Comparison of ENCODE assay signal across 7 mouse cellular contexts in genomic region chr2:180710276-180711155, GRCm38 (mm10). TPM values are rescaled to one million over a fixed set of nuclear protein-coding genes. Genes with fewer than 3 reads are reported as not detected.
DNase-seq lines count a peak whose midpoint lies in the region; ATAC-seq and TF ChIP-seq lines count a peak whose summit lies in the region.

No protein-coding gene starts in this region.

- H3K4me3 ChIP-seq in lung, embryonic 16.5 days (ENCODE audit: low read length) = peak overlapping the region; percentile 98
- H3K4me3 ChIP-seq in bone marrow macrophage, adult 2 months (ENCODE audit: insufficient read depth, low read length) = peak overlapping the region; percentile 76
- H3K4me3 ChIP-seq in hindbrain, embryonic 11.5 days (ENCODE audit: low read depth, low read length) = peak overlapping the region; percentile 98
- H3K4me3 ChIP-seq in midbrain, embryonic 10.5 days = peak overlapping the region; percentile 78

- TF ChIP-seq CTCF in bone marrow macrophage, adult 2 months (IDR thresholded peaks at IDR 0.05; ENCODE audit: low read depth, low read length) = no peak

- peak overlapping the region; percentile 100 for H3K9ac ChIP-seq in lung, embryonic 16.5 days (ENCODE audit: low read length)
- peak overlapping the region; percentile 97 for H3K9ac ChIP-seq in hindbrain, embryonic 11.5 days (ENCODE audit: low read depth, low read length)

- ATAC-seq in lung, embryonic 16.5 days (ENCODE audit: low read depth) = no peak; the same call in 1 of the 2 replicates
- peak; percentile 86 for ATAC-seq in hindbrain, embryonic 11.5 days (ENCODE audit: low FRiP score)

- WGBS in lung, embryonic 16.5 days = 2% methylated on average over 47 of the region's 64 CpGs
- WGBS in hindbrain, embryonic 11.5 days = 3% methylated on average over 50 of the region's 64 CpGs
- WGBS in midbrain, embryonic 10.5 days = 2% methylated on average over 64 of the region's 64 CpGs

- no peak for DNase-seq in lung, adult 18-20 months
- no peak for DNase-seq in hindbrain, embryonic 11.5 days (ENCODE audit: low spot score)
- no peak for DNase-seq in midbrain, embryonic 10.5 days (ENCODE audit: low spot score)
- no peak for DNase-seq in gastrocnemius, postnatal 25 days
- DNase-seq in cerebellum, adult 9-10 months = no peak

- TF ChIP-seq POLR2A in bone marrow macrophage, adult 2 months (IDR thresholded peaks at IDR 0.05; ENCODE audit: borderline replicate concordance, low read depth, low read length) = no peak

- peaks cover 20% of the 10 kb centered on the region for H3K4me1 ChIP-seq in lung, embryonic 16.5 days (replicated peaks; ENCODE audit: control insufficient read depth, insufficient read depth, low read length)
- H3K4me1 ChIP-seq in bone marrow macrophage, adult 2 months (ENCODE audit: control insufficient read depth, insufficient read depth, low read length) = peaks cover 17% of the 10 kb centered on the region
- H3K4me1 ChIP-seq in hindbrain, embryonic 11.5 days (replicated peaks; ENCODE audit: control insufficient read depth, insufficient read depth, low read length) = peaks cover 10% of the 10 kb centered on the region
- H3K4me1 ChIP-seq in midbrain, embryonic 10.5 days = peaks cover 30% of the 10 kb centered on the region

- H3K4me2 ChIP-seq in lung, embryonic 16.5 days (ENCODE audit: low read depth, low read length) = peak overlapping the region; percentile 88
- peak overlapping the region; percentile 76 for H3K4me2 ChIP-seq in hindbrain, embryonic 11.5 days (replicated peaks; ENCODE audit: low read depth, low read length)

- H3K9me3 ChIP-seq in lung, embryonic 16.5 days (ENCODE audit: control insufficient read depth, low read length) = no peaks in the 10 kb centered on the region
- H3K9me3 ChIP-seq in hindbrain, embryonic 11.5 days (ENCODE audit: control insufficient read depth, low read length) = no peaks in the 10 kb centered on the region
- no peaks in the 10 kb centered on the region for H3K9me3 ChIP-seq in midbrain, embryonic 10.5 days (replicated peaks)

- no peaks in the 10 kb centered on the region for H3K27me3 ChIP-seq in lung, embryonic 16.5 days (ENCODE audit: control insufficient read depth, insufficient read depth, low read depth, low read length)
- no peaks in the 10 kb centered on the region for H3K27me3 ChIP-seq in hindbrain, embryonic 11.5 days (ENCODE audit: control insufficient read depth, insufficient read depth, low read length)
- H3K27me3 ChIP-seq in midbrain, embryonic 10.5 days (ENCODE audit: low read depth, poor library complexity, severe bottlenecking) = no peaks in the 10 kb centered on the region

- peak overlapping the region; percentile 87 for H3K27ac ChIP-seq in lung, embryonic 16.5 days (ENCODE audit: low read length)
- peak overlapping the region; percentile 73 for H3K27ac ChIP-seq in bone marrow macrophage, adult 2 months (ENCODE audit: insufficient read depth, low read depth, low read length)
- peak overlapping the region; percentile 79 for H3K27ac ChIP-seq in hindbrain, embryonic 11.5 days (ENCODE audit: low read depth, low read length)
- H3K27ac ChIP-seq in midbrain, embryonic 10.5 days (replicated peaks) = peak overlapping the region; percentile 98

- H3K36me3 ChIP-seq in lung, embryonic 16.5 days (ENCODE audit: control insufficient read depth, insufficient read depth, low read length) = peaks cover 14% of the 10 kb centered on the region
- H3K36me3 ChIP-seq in hindbrain, embryonic 11.5 days (ENCODE audit: control insufficient read depth, insufficient read depth, low read length) = 0 out of 2 replicates have a peak, but pooled peaks cover 2% of the 10 kb centered on the region
- H3K36me3 ChIP-seq in midbrain, embryonic 10.5 days = peaks cover 49% of the 10 kb centered on the region

RNA-seq across cellular contexts. Expression of gene Gid8, which starts 0.6 kb away (rescaled TPM):
- 49.4 and 50.9 TPM in 2 replicates for polyA plus RNA-seq in lung, embryonic 16.5 days (2015; fragmentation: Nextera tagmentation; extraction: Ambion mirVana)
- polyA plus RNA-seq in bone marrow macrophage, adult 2 months (2012; ENCODE audit: insufficient read depth, insufficient read length, missing spikeins) = 52.9 and 53.5 TPM in 2 replicates
- polyA plus RNA-seq in hindbrain, embryonic 11.5 days (2014; fragmentation: Nextera tagmentation; extraction: Ambion mirVana) = 59.6 and 70.0 TPM in 2 replicates
- 50.2 TPM in 2 replicates for polyA plus RNA-seq in midbrain, embryonic 10.5 days (2016; fragmentation: Nextera tagmentation; extraction: Ambion mirVana)
- total RNA-seq in gastrocnemius, postnatal 25 days (2021) = 10 to 100 TPM; 31.8 to 34.4 TPM

RNA-seq across cellular contexts. Expression of gene Dido1, which starts 0.7 kb away (rescaled TPM):
- polyA plus RNA-seq in lung, embryonic 16.5 days (2015; fragmentation: Nextera tagmentation; extraction: Ambion mirVana) = 27.6 and 28.2 TPM in 2 replicates
- polyA plus RNA-seq in bone marrow macrophage, adult 2 months (2012; ENCODE audit: insufficient read depth, insufficient read length, missing spikeins) = 30.2 and 32.9 TPM in 2 replicates
- polyA plus RNA-seq in hindbrain, embryonic 11.5 days (2014; fragmentation: Nextera tagmentation; extraction: Ambion mirVana) = 29.5 and 39.7 TPM in 2 replicates
- 30.9 and 34.6 TPM in 2 replicates for polyA plus RNA-seq in midbrain, embryonic 10.5 days (2016; fragmentation: Nextera tagmentation; extraction: Ambion mirVana)
- 10 to 100 TPM; 14.6 to 16.2 TPM for total RNA-seq in gastrocnemius, postnatal 25 days (2021)

RNA-seq across cellular contexts. Expression of gene Slc17a9, which starts 14.5 kb away (rescaled TPM):
- polyA plus RNA-seq in lung, embryonic 16.5 days (2015; fragmentation: Nextera tagmentation; extraction: Ambion mirVana) = 1.5 and 2.1 TPM in 2 replicates
- polyA plus RNA-seq in bone marrow macrophage, adult 2 months (2012; ENCODE audit: insufficient read depth, insufficient read length, missing spikeins) = 6.4 and 6.7 TPM in 2 replicates
- 0.14 and 0.45 TPM in 2 replicates for polyA plus RNA-seq in hindbrain, embryonic 11.5 days (2014; fragmentation: Nextera tagmentation; extraction: Ambion mirVana)
- 0.43 and 0.57 TPM in 2 replicates for polyA plus RNA-seq in midbrain, embryonic 10.5 days (2016; fragmentation: Nextera tagmentation; extraction: Ambion mirVana)
- total RNA-seq in gastrocnemius, postnatal 25 days (2021) = under 1 TPM; 0.20 to 0.48 TPM
